8 mouse cellular contexts compared by ENCODE assay signal in the genomic region with DNA sequence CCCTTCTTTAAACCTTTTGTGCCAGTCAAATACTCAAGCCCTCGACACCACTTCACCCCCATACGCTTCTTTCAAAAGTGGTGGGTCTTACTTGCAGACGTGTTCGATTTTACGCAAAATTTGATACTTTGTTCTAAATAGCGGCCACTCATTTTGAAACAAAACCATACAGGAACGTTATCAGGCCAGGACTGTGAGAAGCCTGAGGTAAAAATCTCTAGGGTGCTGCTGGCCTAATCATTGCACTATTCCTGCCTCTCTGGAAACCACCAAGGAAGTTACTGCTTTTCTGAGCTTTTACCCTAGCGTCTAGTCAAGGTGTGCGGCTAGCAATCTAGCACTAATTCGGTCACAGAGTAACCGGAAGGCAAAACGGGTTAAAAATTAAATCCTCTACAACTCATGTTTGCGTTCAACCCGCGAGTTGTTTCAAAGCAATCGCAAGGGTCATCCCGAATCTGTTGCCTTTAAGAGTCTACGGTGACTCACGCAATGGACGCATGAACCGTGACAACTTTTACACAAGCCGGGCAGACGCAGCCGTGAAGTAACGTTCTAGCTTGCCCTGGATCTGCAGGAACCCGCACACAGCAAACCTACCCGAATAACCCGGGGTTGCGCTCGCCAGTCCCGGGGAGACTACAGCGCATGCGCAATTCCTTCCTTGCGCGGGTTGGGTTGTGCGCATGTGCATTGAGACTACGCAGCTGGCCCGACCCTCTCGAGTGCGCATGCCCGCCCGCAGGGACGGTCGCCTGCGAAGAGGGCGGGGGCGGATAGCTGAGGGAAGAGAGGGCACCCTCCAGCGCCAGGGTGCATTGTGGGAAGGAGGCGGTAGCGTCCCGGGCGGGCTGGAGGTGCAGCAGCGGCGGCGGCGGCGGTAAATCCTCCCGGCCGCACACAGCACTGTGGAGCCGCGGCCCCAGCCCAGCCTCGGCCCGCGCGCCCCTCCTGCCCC. TPM values are rescaled to one million over a fixed set of nuclear protein-coding genes. Genes with fewer than 3 reads are reported as not detected.
A peak's percentile ranks its signal among the peaks of the same experiment; 100 is the strongest.
DNase-seq lines count a peak whose midpoint lies in the region; ATAC-seq lines count a peak whose summit lies in the region.

A gene (plus strand): TSS at position 821 of the 958 bp plus-strand sequence.

- H3K9me3 ChIP-seq in heart, embryonic 13.5 days = no peaks in the 10 kb centered on the region
- H3K9me3 ChIP-seq in liver, embryonic 12.5 days (replicated peaks) = no peaks in the 10 kb centered on the region
- no peaks in the 10 kb centered on the region for H3K9me3 ChIP-seq in stomach, embryonic 15.5 days

- peaks cover 3% of the 10 kb centered on the region; the same call in 1 of the 2 replicates for H3K4me1 ChIP-seq in brown adipose tissue, adult 24 weeks (ENCODE audit: control insufficient read depth, insufficient read depth, insufficient read length, low read length)
- H3K4me1 ChIP-seq in heart, embryonic 13.5 days = peaks cover 34% of the 10 kb centered on the region
- peaks cover 37% of the 10 kb centered on the region for H3K4me1 ChIP-seq in liver, embryonic 12.5 days
- peaks cover 8% of the 10 kb centered on the region for H3K4me1 ChIP-seq in stomach, embryonic 15.5 days

- ATAC-seq in heart, embryonic 13.5 days (ENCODE audit: extremely low read depth, insufficient number of reproducible peaks, low FRiP score, low TSS enrichment) = peak; percentile 96
- ATAC-seq in liver, embryonic 12.5 days = peak; percentile 97
- peak; percentile 98 for ATAC-seq in stomach, embryonic 15.5 days (ENCODE audit: insufficient read depth, low FRiP score, low read depth)

- peak within 1 kb of the TSS; percentile 81 for H3K4me2 ChIP-seq in heart, embryonic 13.5 days
- H3K4me2 ChIP-seq in liver, embryonic 12.5 days = peak within 1 kb of the TSS; percentile 91
- H3K4me2 ChIP-seq in stomach, embryonic 15.5 days = peak within 1 kb of the TSS; percentile 69

- H3K27ac ChIP-seq in brown adipose tissue, adult 24 weeks (replicated peaks; ENCODE audit: low read depth, low read length) = peak within 1 kb of the TSS; percentile 66
- peak within 1 kb of the TSS; percentile 89 for H3K27ac ChIP-seq in heart, embryonic 13.5 days (replicated peaks)
- H3K27ac ChIP-seq in liver, embryonic 12.5 days = peak within 1 kb of the TSS; percentile 89
- H3K27ac ChIP-seq in stomach, embryonic 15.5 days = peak within 1 kb of the TSS; percentile 93

- H3K9ac ChIP-seq in heart, embryonic 13.5 days = peak within 1 kb of the TSS; percentile 98
- peak within 1 kb of the TSS; percentile 96 for H3K9ac ChIP-seq in liver, embryonic 12.5 days
- H3K9ac ChIP-seq in stomach, embryonic 15.5 days = peak within 1 kb of the TSS; percentile 95

- H3K27me3 ChIP-seq in heart, embryonic 13.5 days (replicated peaks) = no peaks in the 10 kb centered on the region
- H3K27me3 ChIP-seq in liver, embryonic 12.5 days (replicated peaks) = no peaks in the 10 kb centered on the region
- H3K27me3 ChIP-seq in stomach, embryonic 15.5 days (replicated peaks) = no peaks in the 10 kb centered on the region

- H3K36me3 ChIP-seq in heart, embryonic 13.5 days = no peaks in the 10 kb centered on the region
- H3K36me3 ChIP-seq in liver, embryonic 12.5 days = no peaks in the 10 kb centered on the region; the same call in 1 of the 2 replicates
- no peaks in the 10 kb centered on the region for H3K36me3 ChIP-seq in stomach, embryonic 15.5 days

- DNase-seq in CD4-positive, CD25-positive, alpha-beta regulatory T cell, adult 2 months (ENCODE audit: low read depth, low spot score) = peak; percentile 100
- peak; percentile 62 for DNase-seq in fat pad, adult 2 months (ENCODE audit: extremely low read depth, low read depth, low spot score)
- peak; percentile 99 for DNase-seq in kidney, postnatal 10 days
- DNase-seq in natural killer cell, adult 2 months (ENCODE audit: low spot score in 2 of 2) = peak; percentile 99

- 2% methylated on average over 60 of the region's 65 CpGs for WGBS in heart, embryonic 13.5 days
- 1% methylated on average over 63 of the region's 65 CpGs for WGBS in liver, embryonic 12.5 days (ENCODE audit: insufficient replicate concordance)
- 1% methylated on average over 65 of the region's 65 CpGs for WGBS in stomach, embryonic 15.5 days

- H3K4me3 ChIP-seq in brown adipose tissue, adult 24 weeks (ENCODE audit: insufficient read depth, low read depth, low read length) = peak within 1 kb of the TSS; percentile 96
- peak within 1 kb of the TSS; percentile 99 for H3K4me3 ChIP-seq in heart, embryonic 13.5 days
- peak within 1 kb of the TSS; percentile 99 for H3K4me3 ChIP-seq in liver, embryonic 12.5 days
- H3K4me3 ChIP-seq in stomach, embryonic 15.5 days (replicated peaks) = peak within 1 kb of the TSS; percentile 99

RNA-seq across cellular contexts. Expression of the gene that starts here (rescaled TPM):
- polyA plus RNA-seq in brown adipose tissue, adult 24 weeks (2012; ENCODE audit: insufficient read depth, insufficient read length, missing spikeins) = 27.0 and 35.8 TPM in 2 replicates
- polyA plus RNA-seq in heart, embryonic 13.5 days (2015; fragmentation: Nextera tagmentation; extraction: Ambion mirVana) = 35.5 and 35.7 TPM in 2 replicates
- 27.7 and 28.9 TPM in 2 replicates for polyA plus RNA-seq in liver, embryonic 12.5 days (2016; fragmentation: Nextera tagmentation; extraction: Ambion mirVana)
- 47.2 and 49.5 TPM in 2 replicates for polyA plus RNA-seq in stomach, embryonic 15.5 days (2015; fragmentation: Nextera tagmentation; extraction: Ambion mirVana)

Comparison
In these comparisons a context has a peak if more than half of its experiments do, and no peak if none do; other contexts are left out.
1. Peak in every context shown above with its lines: DNase-seq, ATAC-seq, H3K4me3 ChIP-seq and H3K27ac ChIP-seq.